ENCODE assay signal across 7 mouse cellular contexts in the genomic region with DNA sequence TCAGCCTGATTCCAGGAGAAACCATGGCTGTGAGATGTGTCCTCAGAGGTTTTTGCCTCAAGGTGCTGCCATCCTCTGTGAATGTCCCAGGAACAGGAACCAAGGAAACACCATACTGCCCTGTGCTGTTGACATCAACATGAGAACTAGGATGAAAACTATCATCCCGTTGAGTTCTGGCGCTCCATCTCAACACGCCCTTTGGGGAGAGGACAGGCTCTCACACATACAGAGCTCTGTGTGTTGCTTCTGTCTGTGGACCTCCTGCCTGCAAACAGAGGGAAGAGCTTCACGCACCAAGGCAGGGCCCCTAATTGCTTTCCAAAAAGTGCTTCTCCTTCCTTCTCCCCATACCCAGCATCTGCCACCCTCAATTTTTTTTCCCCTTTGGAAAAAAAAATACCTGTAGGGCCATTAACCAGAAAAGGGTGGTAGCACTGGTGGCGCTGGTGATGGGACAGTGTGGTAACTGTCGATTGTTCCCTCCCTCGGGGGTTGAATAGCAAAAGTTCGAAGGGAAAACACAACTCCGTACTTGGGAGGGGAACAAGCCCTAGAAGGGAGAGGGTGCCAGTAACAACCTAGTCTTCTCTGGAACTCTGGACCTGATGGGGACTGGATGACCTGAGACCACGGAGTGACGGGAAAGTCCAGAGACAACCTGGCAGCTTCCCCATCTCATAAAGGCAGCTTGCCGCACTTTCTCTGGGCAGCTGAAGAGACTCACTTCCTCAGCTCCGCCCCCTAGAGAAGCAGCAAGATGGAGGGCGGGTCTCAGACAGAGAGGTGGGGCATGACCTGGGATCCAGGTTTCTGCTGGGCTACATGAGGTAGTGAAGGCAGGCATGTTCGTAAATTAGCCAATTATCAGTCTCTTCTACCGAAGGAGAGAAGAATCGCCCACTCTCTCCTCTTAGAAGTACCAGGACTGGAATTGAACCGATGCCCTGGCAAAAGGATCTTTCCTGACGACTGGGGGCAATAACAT. TPM values are rescaled to one million over a fixed set of nuclear protein-coding genes. Genes with fewer than 3 reads are reported as not detected.
DNase-seq lines count a peak whose midpoint lies in the region; ATAC-seq and TF ChIP-seq lines count a peak whose summit lies in the region.

No protein-coding gene starts in this region.

- no peak for TF ChIP-seq CTCF in CH12.LX (conservative IDR thresholded peaks at IDR 0.05 in 1 of 2, IDR thresholded peaks at IDR 0.05 in 1 of 2; ENCODE audit: low read depth in 2 of 2, low read length in 2 of 2)
- TF ChIP-seq CTCF in lung, embryonic 14.5 days (IDR thresholded peaks at IDR 0.05; ENCODE audit: low read depth): no peak

- TF ChIP-seq RAD21 in CH12.LX (IDR thresholded peaks at IDR 0.05; ENCODE audit: low read depth, low read length): peak; percentile 11

- dilution Hi-C loops in CH12.LX (cut with MboI; ENCODE audit: extremely low pct_ligation_motif_present, extremely low pct_unique_long_range_greater_than_20kb, low sequenced_read_pairs): no loop called here

- 34% methylated on average over 19 of the region's 19 CpGs for WGBS in lung, embryonic 14.5 days
- WGBS in stomach, embryonic 14.5 days: 32% methylated on average over 19 of the region's 19 CpGs

- in situ Hi-C loops in CH12.LX (cut with MboI; ENCODE audit: low pct_ligation_motif_present, low pct_unique_long_range_greater_than_20kb, low sequenced_read_pairs): no loop called here

- peak overlapping the region; percentile 49 for H3K4me2 ChIP-seq in CH12.LX (ENCODE audit: insufficient read depth, low read depth, poor library complexity, severe bottlenecking)
- peak overlapping the region; percentile 38 for H3K4me2 ChIP-seq in lung, embryonic 14.5 days
- peak overlapping the region; percentile 10; the same call in 1 of the 2 replicates for H3K4me2 ChIP-seq in stomach, embryonic 14.5 days (replicated peaks; ENCODE audit: low read depth, low read length)

- peaks cover 37 to 81% of the 10 kb centered on the region in 2 experiments for H3K4me1 ChIP-seq in CH12.LX (ENCODE audit: control insufficient read depth in 1 of 2, insufficient read depth in 2 of 2)
- H3K4me1 ChIP-seq in lung, embryonic 14.5 days (ENCODE audit: insufficient read depth): no peaks in the 10 kb centered on the region
- H3K4me1 ChIP-seq in stomach, embryonic 14.5 days (ENCODE audit: control insufficient read depth, insufficient read depth, low read length): 0 out of 2 replicates have a peak, but pooled peaks cover 3% of the 10 kb centered on the region

- peak overlapping the region; percentile 96 for H3K27ac ChIP-seq in CH12.LX (ENCODE audit: insufficient read depth, low read depth)
- peak overlapping the region; percentile 65 for H3K27ac ChIP-seq in lung, embryonic 14.5 days (ENCODE audit: low read depth)
- peak overlapping the region; percentile 71 for H3K27ac ChIP-seq in stomach, embryonic 14.5 days (ENCODE audit: low read length)

- H3K79me2 ChIP-seq in CH12.LX (replicated peaks; ENCODE audit: control insufficient read depth, extremely low read depth, insufficient read depth, poor library complexity, severe bottlenecking): 0 out of 2 replicates have a peak, but pooled peaks cover 13% of the 10 kb centered on the region

- no peaks in the 10 kb centered on the region for H3K9me3 ChIP-seq in CH12.LX (replicated peaks; ENCODE audit: low read length)
- no peaks in the 10 kb centered on the region for H3K9me3 ChIP-seq in lung, embryonic 14.5 days (ENCODE audit: low read depth, low read length)
- no peaks in the 10 kb centered on the region for H3K9me3 ChIP-seq in stomach, embryonic 14.5 days (ENCODE audit: control insufficient read depth, low read depth, low read length)

- peak; percentile 65 for TF ChIP-seq EP300 in CH12.LX (IDR thresholded peaks at IDR 0.05; ENCODE audit: low read length)

- H3K36me3 ChIP-seq in CH12.LX (replicated peaks in 1 of 2; ENCODE audit: control insufficient read depth in 1 of 2, insufficient read depth in 1 of 2, low read length in 1 of 2): peaks cover 5 to 8% of the 10 kb centered on the region in 2 experiments
- H3K36me3 ChIP-seq in lung, embryonic 14.5 days (ENCODE audit: insufficient read depth): peaks cover 20% of the 10 kb centered on the region
- peaks cover 14% of the 10 kb centered on the region; the same call in 1 of the 2 replicates for H3K36me3 ChIP-seq in stomach, embryonic 14.5 days (ENCODE audit: control insufficient read depth, insufficient read depth, low read length)

- DNase-seq in CH12.LX (ENCODE audit: extremely low read depth): peak; percentile 97
- peak; percentile 47 for DNase-seq in lung, embryonic 14.5 days
- no peak for DNase-seq in gastrocnemius, postnatal 36 days
- DNase-seq in Muller cell, postnatal 12 days (ENCODE audit: inconsistent ontology term): no peak

- peak overlapping the region; percentile 84 for H3K9ac ChIP-seq in CH12.LX (ENCODE audit: insufficient read depth, low read depth)
- H3K9ac ChIP-seq in lung, embryonic 14.5 days: peak overlapping the region; percentile 9; the same call in 1 of the 2 replicates
- H3K9ac ChIP-seq in stomach, embryonic 14.5 days (replicated peaks; ENCODE audit: low read depth, low read length): no peak overlapping the region

- peak; percentile 32 for ATAC-seq in activated CD4-positive, CD25-positive, alpha-beta regulatory T cell, adult 4 months
- ATAC-seq in inflammation-experienced regulatory T-cells, adult 6 months: peak; percentile 38
- 0 out of 2 replicates have a peak, but pooled peaks have one; percentile 46 for ATAC-seq in lung, embryonic 14.5 days (ENCODE audit: insufficient read depth)
- ATAC-seq in stomach, embryonic 14.5 days (ENCODE audit: insufficient number of reproducible peaks, insufficient read depth, low FRiP score, low read depth): peak; percentile 59; the same call in 1 of the 2 replicates

- peak overlapping the region; percentile 30 to 51 (median 39) for H3K4me3 ChIP-seq in CH12.LX (replicated peaks in 1 of 3; ENCODE audit: low read depth in 2 of 3, low read length in 2 of 3, poor library complexity in 1 of 3)
- H3K4me3 ChIP-seq in lung, embryonic 14.5 days (ENCODE audit: low read depth, low read length): no peak overlapping the region
- H3K4me3 ChIP-seq in stomach, embryonic 14.5 days (ENCODE audit: low read depth, low read length): no peak overlapping the region

- TF ChIP-seq POLR2A in CH12.LX (IDR thresholded peaks at IDR 0.05; ENCODE audit: low read depth, low read length): peak; percentile 90

- no peaks in the 10 kb centered on the region for H3K27me3 ChIP-seq in CH12.LX (replicated peaks)
- H3K27me3 ChIP-seq in lung, embryonic 14.5 days (ENCODE audit: insufficient read depth, low read length): no peaks in the 10 kb centered on the region
- no peaks in the 10 kb centered on the region for H3K27me3 ChIP-seq in stomach, embryonic 14.5 days (ENCODE audit: control insufficient read depth, insufficient read depth, low read length)

- intact Hi-C loops in gastrocnemius, postnatal 36 days (cut with DNase I): no loop called here

TF ChIP-seq in CH12.LX, 34 proteins besides CTCF, POLR2A, EP300 and RAD21 (continues in another document):
- TF ChIP-seq HCFC1 (IDR thresholded peaks at IDR 0.05; ENCODE audit: low read depth, low read length) (peak; percentile 41), TBP (conservative IDR thresholded peaks at IDR 0.05; ENCODE audit: low read depth, low read length) (peak; percentile 97), CHD2 (IDR thresholded peaks at IDR 0.05; ENCODE audit: low read length) (peak; percentile 47; the same call in 1 of the 2 replicates), NELFE (IDR thresholded peaks at IDR 0.05; ENCODE audit: low read depth, low read length) (peak; percentile 90), USF2 (conservative IDR thresholded peaks at IDR 0.05; ENCODE audit: low read depth, low read length) (peak; percentile 7; the same call in 1 of the 2 replicates), ETS1 (conservative IDR thresholded peaks at IDR 0.05; ENCODE audit: low read depth, low read length) (peak; percentile 72), ELF1 (IDR thresholded peaks at IDR 0.05; ENCODE audit: low read depth, low read length) (peak; percentile 63; the same call in 1 of the 2 replicates), KAT2A (IDR thresholded peaks at IDR 0.05; ENCODE audit: insufficient replicate concordance, low read length) (peak; percentile 74; the same call in 1 of the 2 replicates), POLR2AphosphoS2 (IDR thresholded peaks at IDR 0.05; ENCODE audit: low read depth, low read length) (peak; percentile 95), BHLHE40 (IDR thresholded peaks at IDR 0.05; ENCODE audit: low read depth, low read length) (peak; percentile 64)

RNA-seq across cellular contexts. Expression of a gene that starts 11.1 kb away (rescaled TPM):
- 241 and 287 TPM in 2 replicates for total RNA-seq in CH12.LX (2012; rRNA removed)
- 251 and 256 TPM in 2 replicates for total RNA-seq in CH12.LX (2014; rRNA removed)
- polyA plus RNA-seq in CH12.LX (2012; ENCODE audit: insufficient read length, low read depth): 220 and 229 TPM in 2 replicates
- 100 to 1,000 TPM; 373 to 410 TPM for polyA plus RNA-seq in activated CD4-positive, CD25-positive, alpha-beta regulatory T cell, adult 4 months (2017; shearing (Covaris generic))
- polyA plus RNA-seq in inflammation-experienced regulatory T-cells, adult 6 months (2017; shearing (Covaris generic)): 100 to 1,000 TPM; 357 to 377 (median 371) TPM
- 145 and 146 TPM in 2 replicates for polyA plus RNA-seq in lung, embryonic 14.5 days (2014; fragmentation: Nextera tagmentation; extraction: Ambion mirVana)
- 133 and 151 TPM in 2 replicates for polyA plus RNA-seq in stomach, embryonic 14.5 days (2014; fragmentation: Nextera tagmentation; extraction: Ambion mirVana)
- total RNA-seq in gastrocnemius, postnatal 36 days (2021): 10 to 100 TPM; 26.8 to 37.6 TPM

RNA-seq across cellular contexts. Expression of a gene that starts 11.9 kb away (rescaled TPM):
- total RNA-seq in CH12.LX (2012; rRNA removed) (19.9 and 36.9 TPM in 2 replicates), CH12.LX (2014; rRNA removed) (12.8 and 16.5 TPM in 2 replicates)
- 11.6 and 12.3 TPM in 2 replicates for polyA plus RNA-seq in CH12.LX (2012; ENCODE audit: insufficient read length, low read depth)
- 1 to 10 TPM; 1.6 to 2.4 TPM for polyA plus RNA-seq in activated CD4-positive, CD25-positive, alpha-beta regulatory T cell, adult 4 months (2017; shearing (Covaris generic))
- 1 to 10 TPM; 1.7 to 3.8 (median 3.4) TPM for polyA plus RNA-seq in inflammation-experienced regulatory T-cells, adult 6 months (2017; shearing (Covaris generic))
- polyA plus RNA-seq in lung, embryonic 14.5 days (2014; fragmentation: Nextera tagmentation; extraction: Ambion mirVana): 1.5 and 2.5 TPM in 2 replicates
- 3.1 TPM in 2 replicates for polyA plus RNA-seq in stomach, embryonic 14.5 days (2014; fragmentation: Nextera tagmentation; extraction: Ambion mirVana)
- total RNA-seq in gastrocnemius, postnatal 36 days (2021): under 1 TPM in 1 of 2 experiments, not detected in 1; 0.13 TPM

RNA-seq across cellular contexts. Expression of a gene that starts 45.0 kb away (rescaled TPM):
- total RNA-seq in CH12.LX (2012; rRNA removed): not detected in 2 replicates
- not detected in 2 replicates for total RNA-seq in CH12.LX (2014; rRNA removed)
- not detected in 2 replicates for polyA plus RNA-seq in CH12.LX (2012; ENCODE audit: insufficient read length, low read depth)
- polyA plus RNA-seq in activated CD4-positive, CD25-positive, alpha-beta regulatory T cell, adult 4 months (2017; shearing (Covaris generic)): not detected
- not detected for polyA plus RNA-seq in inflammation-experienced regulatory T-cells, adult 6 months (2017; shearing (Covaris generic))
- polyA plus RNA-seq in lung, embryonic 14.5 days (2014; fragmentation: Nextera tagmentation; extraction: Ambion mirVana): 0.37 and 0.89 TPM in 2 replicates
- polyA plus RNA-seq in stomach, embryonic 14.5 days (2014; fragmentation: Nextera tagmentation; extraction: Ambion mirVana): 2.5 and 5.0 TPM in 2 replicates
- total RNA-seq in gastrocnemius, postnatal 36 days (2021): not detected

Comparison
In these comparisons a context has a peak if more than half of its experiments do, and no peak if none do; other contexts are left out.
1. DNase-seq: peak in CH12.LX (single experiment) and lung, embryonic 14.5 days (single experiment); none in gastrocnemius, postnatal 36 days (0 of 2) and Muller cell, postnatal 12 days (single experiment).
2. H3K4me3 ChIP-seq: peak in CH12.LX (3 of 3); none in lung, embryonic 14.5 days (single experiment) and stomach, embryonic 14.5 days (single experiment).
3. Peak in every context shown above with its lines, with median percentiles within 50 percentile points of each other: H3K27ac ChIP-seq, H3K4me2 ChIP-seq and ATAC-seq.